22 mouse cellular contexts compared by ENCODE assay signal in the genomic region with DNA sequence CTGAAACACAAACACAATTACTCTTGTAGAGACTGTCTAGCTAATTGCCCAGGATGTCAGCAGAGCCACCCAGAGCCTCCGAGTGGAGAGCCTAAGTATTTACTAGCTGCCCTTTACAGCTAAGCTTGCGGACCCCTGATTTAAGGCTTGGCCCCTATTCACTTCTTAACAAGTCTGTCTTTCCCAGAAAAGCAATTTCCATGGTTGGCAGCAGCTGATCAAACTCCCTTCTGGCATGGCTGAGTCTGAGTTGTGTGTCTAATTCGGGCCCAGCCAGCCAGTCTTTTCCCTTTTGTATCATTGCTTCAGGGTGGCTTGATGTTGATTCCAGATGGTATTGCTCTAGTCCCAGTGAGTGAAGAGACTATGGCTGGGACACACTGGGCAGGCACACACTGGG. TPM values are rescaled to one million over a fixed set of nuclear protein-coding genes. Genes with fewer than 3 reads are reported as not detected.
DNase-seq lines count a peak whose midpoint lies in the region; ATAC-seq and TF ChIP-seq lines count a peak whose summit lies in the region.
"Had no signal": no experiment of that assay in that cellular context is flagged by ENCODE, and none has a peak within 500 bp of the region (broad histone marks: within the 10 kb centered on the region; RNA-seq: fewer than 3 reads in every experiment).

No protein-coding gene starts in this region.

- no peaks in the 10 kb centered on the region for H3K27me3 ChIP-seq in forebrain, embryonic 14.5 days (replicated peaks; ENCODE audit: control insufficient read depth, insufficient read depth, low read length)
- 0 out of 2 replicates have a peak, but pooled peaks cover 5% of the 10 kb centered on the region for H3K27me3 ChIP-seq in forebrain, embryonic 12.5 days
- peaks cover 4% of the 10 kb centered on the region; the same call in 1 of the 2 replicates for H3K27me3 ChIP-seq in embryonic facial prominence, embryonic 10.5 days (replicated peaks; ENCODE audit: low read depth, poor library complexity, severe bottlenecking)
- H3K27me3 ChIP-seq in neural tube, embryonic 12.5 days (replicated peaks): 0 out of 2 replicates have a peak, but pooled peaks cover 3% of the 10 kb centered on the region
- H3K27me3 ChIP-seq in heart, adult 2 months (ENCODE audit: control insufficient read depth, insufficient read depth, low read length): peaks cover 2% of the 10 kb centered on the region; the same call in 1 of the 2 replicates
- H3K27me3 ChIP-seq: kidney, embryonic 15.5 days had no signal

- TF ChIP-seq CTCF in heart, adult 2 months (IDR thresholded peaks at IDR 0.05): no peak

- no peaks in the 10 kb centered on the region for H3K79me2 ChIP-seq in heart, adult 2 months (replicated peaks; ENCODE audit: control insufficient read depth, insufficient read depth, low read length)

- no peak for ATAC-seq in forebrain, embryonic 14.5 days
- ATAC-seq in forebrain, embryonic 12.5 days (ENCODE audit: low FRiP score): no peak
- peak; percentile 71 for ATAC-seq in neural tube, embryonic 12.5 days (ENCODE audit: low FRiP score, low read depth)
- ATAC-seq: intestine, embryonic 16.5 days had no signal

- TF ChIP-seq POLR2A in heart, adult 2 months (IDR thresholded peaks at IDR 0.05; ENCODE audit: insufficient read depth, low read depth, low read length): no peak

- 47% methylated on average over 3 of the region's 3 CpGs for WGBS in forebrain, embryonic 14.5 days
- 56% methylated on average over 3 of the region's 3 CpGs for WGBS in forebrain, embryonic 12.5 days
- WGBS in embryonic facial prominence, embryonic 10.5 days: 61% methylated on average over 3 of the region's 3 CpGs
- 21% methylated on average over 3 of the region's 3 CpGs for WGBS in neural tube, embryonic 12.5 days
- WGBS in heart, adult 2 months: 79% methylated on average over 3 of the region's 3 CpGs

- no peaks in the 10 kb centered on the region for H3K36me3 ChIP-seq in forebrain, embryonic 14.5 days (ENCODE audit: control insufficient read depth, insufficient read depth, low read length)
- H3K36me3 ChIP-seq in forebrain, embryonic 12.5 days (replicated peaks): no peaks in the 10 kb centered on the region
- H3K36me3 ChIP-seq in embryonic facial prominence, embryonic 10.5 days (replicated peaks): no peaks in the 10 kb centered on the region
- H3K36me3 ChIP-seq in neural tube, embryonic 12.5 days: no peaks in the 10 kb centered on the region
- H3K36me3 ChIP-seq in heart, adult 2 months (ENCODE audit: control insufficient read depth, insufficient read depth, low read length): no peaks in the 10 kb centered on the region
- H3K36me3 ChIP-seq: kidney, embryonic 15.5 days; limb, embryonic 10.5 days had no signal

- no peaks in the 10 kb centered on the region for H3K9me3 ChIP-seq in forebrain, embryonic 14.5 days (replicated peaks; ENCODE audit: control insufficient read depth, low read length)
- no peaks in the 10 kb centered on the region for H3K9me3 ChIP-seq in forebrain, embryonic 12.5 days
- H3K9me3 ChIP-seq in embryonic facial prominence, embryonic 10.5 days: no peaks in the 10 kb centered on the region
- no peaks in the 10 kb centered on the region for H3K9me3 ChIP-seq in neural tube, embryonic 12.5 days
- H3K9me3 ChIP-seq: kidney, embryonic 15.5 days; limb, embryonic 10.5 days had no signal

- H3K4me1 ChIP-seq in forebrain, embryonic 14.5 days (ENCODE audit: control insufficient read depth, insufficient read depth, low read length): no peaks in the 10 kb centered on the region
- peaks cover 13% of the 10 kb centered on the region; the same call in 1 of the 2 replicates for H3K4me1 ChIP-seq in forebrain, embryonic 12.5 days
- H3K4me1 ChIP-seq in embryonic facial prominence, embryonic 10.5 days: 0 out of 2 replicates have a peak, but pooled peaks cover 4% of the 10 kb centered on the region
- H3K4me1 ChIP-seq in neural tube, embryonic 12.5 days: peaks cover 28% of the 10 kb centered on the region
- no peaks in the 10 kb centered on the region for H3K4me1 ChIP-seq in heart, adult 2 months (ENCODE audit: control insufficient read depth, insufficient read depth, low read length)
- H3K4me1 ChIP-seq: kidney, embryonic 15.5 days; limb, embryonic 10.5 days had no signal

- H3K9ac ChIP-seq in forebrain, embryonic 14.5 days (ENCODE audit: low read length): no peak overlapping the region
- no peak overlapping the region for H3K9ac ChIP-seq in forebrain, embryonic 12.5 days
- no peak overlapping the region for H3K9ac ChIP-seq in neural tube, embryonic 12.5 days
- H3K9ac ChIP-seq in heart, adult 2 months (ENCODE audit: low read depth, low read length): no peak overlapping the region
- H3K9ac ChIP-seq: kidney, embryonic 15.5 days had no signal

- intact Hi-C loops in heart, adult 2 months (cut with DNase I): no loop called here

- no peak for TF ChIP-seq EP300 in heart, adult 2 months (IDR thresholded peaks at IDR 0.05; ENCODE audit: insufficient read depth, low read depth, low read length)

- H3K27ac ChIP-seq in forebrain, embryonic 14.5 days (ENCODE audit: low read depth, low read length): peak overlapping the region; percentile 27; the same call in 1 of the 2 replicates
- H3K27ac ChIP-seq in forebrain, embryonic 12.5 days: no peak overlapping the region
- 0 out of 2 replicates have a peak overlapping the region, but pooled peaks have one; percentile 24 for H3K27ac ChIP-seq in embryonic facial prominence, embryonic 10.5 days (replicated peaks)
- H3K27ac ChIP-seq in neural tube, embryonic 12.5 days: 0 out of 2 replicates have a peak overlapping the region, but pooled peaks have one; percentile 21
- H3K27ac ChIP-seq in heart, adult 2 months: no peak overlapping the region
- H3K27ac ChIP-seq: gastrocnemius, adult 2 months; kidney, embryonic 15.5 days; left cerebral cortex, adult 2 months; limb, embryonic 10.5 days had no signal

- no peak overlapping the region for H3K4me3 ChIP-seq in forebrain, embryonic 14.5 days (ENCODE audit: low read depth, low read length)
- no peak overlapping the region for H3K4me3 ChIP-seq in forebrain, embryonic 12.5 days (replicated peaks)
- H3K4me3 ChIP-seq in embryonic facial prominence, embryonic 10.5 days: no peak overlapping the region
- no peak overlapping the region for H3K4me3 ChIP-seq in neural tube, embryonic 12.5 days
- H3K4me3 ChIP-seq in heart, adult 2 months: no peak overlapping the region
- H3K4me3 ChIP-seq: gastrocnemius, adult 2 months; kidney, embryonic 15.5 days; left cerebral cortex, adult 2 months; limb, embryonic 10.5 days had no signal

- no peak overlapping the region for H3K4me2 ChIP-seq in forebrain, embryonic 14.5 days (ENCODE audit: low read length)
- H3K4me2 ChIP-seq in forebrain, embryonic 12.5 days: no peak overlapping the region
- H3K4me2 ChIP-seq in neural tube, embryonic 12.5 days (replicated peaks): no peak overlapping the region
- H3K4me2 ChIP-seq: kidney, embryonic 15.5 days; liver, embryonic 11.5 days had no signal

- DNase-seq in forebrain, embryonic 14.5 days (ENCODE audit: low spot score): peak; percentile 25
- peak; percentile 38 for DNase-seq in layer of hippocampus, adult 9-11 months
- no peak for DNase-seq in layer of hippocampus, postnatal 25 days (ENCODE audit: extremely low spot score in 1 of 2, low spot score in 1 of 2)
- DNase-seq in embryonic facial prominence, embryonic 10.5 days (ENCODE audit: low spot score): no peak
- DNase-seq in heart, adult 2 months: no peak
- DNase-seq in thymus, postnatal 10 days (ENCODE audit: low spot score in 2 of 2): no peak
- DNase-seq: adrenal gland, postnatal 36 days; cerebellum, postnatal 10 days; gastrocnemius, adult 2 months; heart, postnatal 4 days; lung, adult 2 months; lung, postnatal 36 days; retina, postnatal 1 day; thymus, adult 18-20 months had no signal

RNA-seq across cellular contexts. Expression of a gene that starts 37.4 kb away (rescaled TPM):
- polyA plus RNA-seq in forebrain, embryonic 14.5 days (2014; fragmentation: Nextera tagmentation; extraction: Ambion mirVana): 35.4 and 36.8 TPM in 2 replicates
- polyA plus RNA-seq in forebrain, embryonic 12.5 days (2016; fragmentation: Nextera tagmentation; extraction: Ambion mirVana): 13.8 and 15.4 TPM in 2 replicates
- 100 to 1,000 TPM; 141 to 161 TPM for total RNA-seq in layer of hippocampus, postnatal 25 days (2021)
- polyA plus RNA-seq in embryonic facial prominence, embryonic 10.5 days (2016; fragmentation: Nextera tagmentation; extraction: Ambion mirVana): 9.7 and 10.2 TPM in 2 replicates
- 33.9 and 46.6 TPM in 2 replicates for polyA plus RNA-seq in neural tube, embryonic 12.5 days (2016; fragmentation: Nextera tagmentation; extraction: Ambion mirVana)
- under 1 TPM; 0.36 to 0.47 TPM for total RNA-seq in heart, adult 2 months (2021)
- polyA plus RNA-seq in heart, adult 2 months (2012; rRNA removed): 0.10 TPM in 1 of 2 replicates, not detected in the other
- total RNA-seq: granulocyte monocyte progenitor cell, adult 5-6 weeks had no signal

Comparison
In these comparisons a context has a peak if more than half of its experiments do, and no peak if none do; other contexts are left out.
1. DNase-seq: peak in forebrain, embryonic 14.5 days (single experiment) and layer of hippocampus, adult 9-11 months (single experiment); none in layer of hippocampus, postnatal 25 days (0 of 2), embryonic facial prominence, embryonic 10.5 days (single experiment), heart, adult 2 months (0 of 2) and thymus, postnatal 10 days (0 of 2).
2. H3K27ac ChIP-seq: peak in forebrain, embryonic 14.5 days (single experiment), embryonic facial prominence, embryonic 10.5 days (single experiment) and neural tube, embryonic 12.5 days (single experiment); none in forebrain, embryonic 12.5 days (single experiment) and heart, adult 2 months (single experiment).